Mouse (Mus musculus): ENCODE results near the gene Tnni1.

The Tnni1 gene

DNA sequence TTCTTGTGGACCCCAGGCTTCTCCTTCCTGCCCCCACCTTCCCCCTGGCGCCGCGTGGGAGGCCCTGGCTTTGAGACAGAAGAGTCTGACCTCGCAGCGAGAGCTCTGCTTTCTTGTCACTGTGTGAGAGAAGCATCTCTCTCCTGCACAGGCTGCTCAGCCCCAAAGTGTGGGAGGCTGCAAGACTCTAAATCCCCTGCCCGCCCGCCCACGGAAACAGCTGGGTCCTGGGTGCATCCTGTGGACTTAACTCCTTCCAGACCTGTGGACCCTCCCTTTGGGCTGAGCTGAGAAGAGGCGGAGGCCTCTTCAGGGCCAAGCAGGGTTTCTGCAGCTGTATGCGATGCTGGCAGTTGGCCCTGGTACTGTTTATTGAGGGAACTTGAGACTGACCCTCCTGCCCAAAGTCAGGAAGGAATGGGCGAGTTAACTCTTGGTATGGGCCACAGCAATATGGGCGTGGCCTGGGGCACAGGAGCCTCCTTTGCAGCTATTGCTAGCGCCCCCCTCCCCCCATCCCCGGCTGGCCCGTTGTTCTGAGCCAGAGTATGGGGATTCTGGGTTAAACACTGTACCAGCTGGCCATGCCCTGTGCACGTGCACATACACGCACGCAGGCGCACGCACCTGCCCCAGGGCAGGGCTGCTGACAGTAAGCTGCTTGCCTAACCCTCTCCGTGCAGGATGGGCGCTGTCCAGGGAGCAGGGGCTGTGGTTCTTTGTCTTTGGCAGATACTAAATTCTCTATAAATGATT is at the start of gene Tnni1:
Gene Tnni1, plus strand, starts transcription at position 655 of the 756 bp plus-strand sequence.
- no peak for DNase-seq

- DNase-seq: no peak
Measured at GRCm38 (mm10) chr1:135729821-135730220, 49.4 kb upstream of the Tnni1 start.

GRCm38 (mm10) chr1:135730296-135730695 is 48.9 kb upstream of the Tnni1 start:
- DNase-seq: no peak

DNA sequence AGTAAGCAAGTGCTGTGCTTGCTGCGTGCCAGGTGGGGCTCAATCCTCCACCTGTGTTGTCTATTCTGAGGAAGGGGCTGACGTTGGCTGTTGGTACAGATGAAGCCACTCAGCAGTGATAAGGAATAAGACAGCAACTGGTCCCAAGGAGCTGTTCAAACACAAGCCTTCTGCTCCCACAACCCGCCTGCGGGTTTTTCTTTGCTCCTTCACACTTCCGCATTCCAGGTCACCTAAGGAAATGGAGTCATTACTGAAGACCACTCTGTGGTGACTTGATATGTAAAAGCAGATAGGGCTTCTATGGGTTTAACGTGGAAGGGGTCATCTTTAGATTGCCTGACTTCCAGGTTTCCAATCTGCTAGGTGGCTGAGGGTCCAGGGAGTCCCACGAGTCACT is 47.8 kb upstream of the Tnni1 start:
- DNase-seq: no peak

- DNase-seq: no peak
Measured at GRCm38 (mm10) chr1:135731897-135732684, 47.1 kb upstream of the Tnni1 start.

DNA sequence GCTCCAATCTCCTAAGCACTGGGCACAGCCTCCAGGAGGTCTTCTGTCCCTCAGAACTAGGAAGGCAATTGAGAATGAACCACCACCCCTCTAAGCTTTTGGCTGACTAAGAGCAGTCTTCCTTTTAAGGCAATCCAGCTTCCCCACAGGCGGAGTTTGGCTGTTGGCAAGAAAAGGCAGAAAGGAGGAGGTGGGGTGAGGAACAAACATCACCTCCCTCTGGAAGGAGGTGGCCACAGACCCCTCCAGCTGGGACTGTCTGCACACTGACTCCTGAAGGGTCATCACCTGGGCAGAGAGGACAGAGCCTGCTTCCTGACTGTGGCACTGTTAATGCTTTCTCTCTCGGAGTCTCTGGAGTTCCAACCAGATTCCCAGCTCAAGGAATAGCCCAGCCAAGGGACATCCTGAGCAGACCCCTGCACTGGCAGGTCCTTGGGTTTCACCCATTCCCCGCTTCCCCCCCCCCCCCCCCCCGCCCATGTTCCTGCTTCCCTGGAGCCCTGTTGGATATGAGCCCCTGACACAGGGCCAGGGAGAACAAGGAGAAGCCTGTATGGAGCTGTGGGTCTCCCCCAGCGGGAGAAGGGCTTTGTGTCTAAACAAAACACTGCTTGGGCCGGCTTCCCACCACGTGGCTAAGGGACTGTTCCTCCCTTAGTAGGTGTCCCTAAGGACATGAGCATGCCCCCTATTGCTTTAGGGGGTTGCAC is 44.9 kb upstream of the Tnni1 start:
- no peak for DNase-seq

DNA sequence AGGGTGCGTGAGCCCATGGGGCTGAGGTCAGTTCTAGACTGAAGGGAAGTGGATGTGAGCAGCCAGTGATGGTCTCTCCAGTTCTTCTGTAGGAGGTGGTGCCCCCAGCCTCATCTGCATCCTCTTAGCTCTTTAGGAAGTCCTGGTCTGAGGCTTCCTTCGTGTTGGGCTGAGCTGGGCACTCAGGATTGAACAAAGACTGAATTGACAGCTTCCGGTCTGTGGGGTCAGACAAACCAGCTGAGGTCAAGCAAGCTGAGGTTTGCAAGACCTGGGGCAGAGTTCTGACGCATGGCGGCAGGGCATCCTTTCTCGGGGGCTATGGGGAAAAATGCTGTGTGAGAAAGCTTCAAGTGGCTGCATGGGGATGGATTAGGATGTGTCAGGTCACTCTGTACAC is 43.8 kb upstream of the Tnni1 start:
- DNase-seq: no peak

GRCm38 (mm10) chr1:135744987-135745386 is 34.2 kb upstream of the Tnni1 start:
- DNase-seq: no peak

GRCm38 (mm10) chr1:135746248-135746647 is 33.0 kb upstream of the Tnni1 start:
- DNase-seq: no peak

GRCm38 (mm10) chr1:135752737-135753348 is 26.4 kb upstream of the Tnni1 start:
- DNase-seq: peak; percentile 70

- DNase-seq: no peak
Measured at GRCm38 (mm10) chr1:135755287-135755686, 23.9 kb upstream of the Tnni1 start.

DNA sequence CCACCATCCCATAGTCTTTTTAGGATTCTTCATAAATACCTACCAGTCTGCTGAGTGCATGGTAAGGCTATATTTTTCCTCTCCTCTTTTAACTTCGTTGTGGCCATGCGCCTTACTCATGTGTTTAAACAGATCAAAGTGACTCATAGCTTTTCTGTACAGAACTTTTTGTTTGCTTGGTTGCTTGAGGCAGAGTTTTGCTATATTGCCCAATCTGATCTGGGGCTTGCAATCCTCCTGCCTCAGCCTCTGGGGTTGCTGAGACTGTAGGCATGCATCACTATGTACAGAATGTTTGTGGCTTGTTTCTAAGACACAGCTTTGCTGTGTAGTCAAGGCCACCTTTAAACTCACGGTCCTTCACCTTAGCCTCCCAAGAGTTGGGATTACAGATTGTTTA is 23.3 kb upstream of the Tnni1 start:
- DNase-seq: no peak

GRCm38 (mm10) chr1:135757287-135757686 is 21.9 kb upstream of the Tnni1 start:
- DNase-seq: no peak

DNA sequence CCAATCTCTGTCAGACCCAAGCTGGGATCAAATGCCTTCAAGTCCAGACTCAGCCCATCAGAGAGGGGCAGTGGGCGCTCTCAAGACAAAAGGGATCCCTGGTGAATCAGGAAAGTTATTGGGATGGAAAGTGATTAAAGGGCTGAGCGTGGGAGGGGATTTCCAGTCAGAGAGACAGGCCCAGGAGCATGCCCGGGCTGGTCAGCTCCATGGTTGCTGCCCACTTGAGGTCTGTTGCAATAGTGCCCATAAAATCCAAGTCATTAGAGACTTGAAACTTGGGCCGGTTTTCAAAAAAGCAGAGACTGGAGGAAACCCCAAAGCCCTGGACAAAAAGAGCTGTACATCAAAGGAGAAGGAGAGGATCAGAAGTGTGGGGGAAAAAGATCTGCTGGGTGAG is 19.5 kb upstream of the Tnni1 start:
- no peak for DNase-seq

DNA sequence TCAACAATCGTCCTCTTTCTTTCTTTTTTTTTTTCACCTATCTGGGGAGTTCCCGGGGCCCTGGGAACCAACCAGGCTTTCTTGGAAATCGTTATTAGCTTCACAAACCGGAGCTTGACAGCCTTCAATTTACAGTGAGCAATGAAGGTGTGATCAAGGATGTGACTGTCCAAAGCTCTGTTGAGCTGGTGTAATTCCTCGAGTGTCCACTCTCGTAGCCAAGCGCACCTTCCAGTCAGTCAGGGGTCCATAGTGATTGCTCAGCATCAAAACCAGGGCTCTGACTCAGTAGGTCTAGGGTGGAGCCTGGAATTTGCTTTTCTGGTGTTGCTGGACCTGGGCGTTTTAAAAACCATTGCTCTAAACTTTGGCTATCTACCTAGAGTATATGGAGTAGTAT is 19.0 kb upstream of the Tnni1 start:
- DNase-seq: no peak

DNA sequence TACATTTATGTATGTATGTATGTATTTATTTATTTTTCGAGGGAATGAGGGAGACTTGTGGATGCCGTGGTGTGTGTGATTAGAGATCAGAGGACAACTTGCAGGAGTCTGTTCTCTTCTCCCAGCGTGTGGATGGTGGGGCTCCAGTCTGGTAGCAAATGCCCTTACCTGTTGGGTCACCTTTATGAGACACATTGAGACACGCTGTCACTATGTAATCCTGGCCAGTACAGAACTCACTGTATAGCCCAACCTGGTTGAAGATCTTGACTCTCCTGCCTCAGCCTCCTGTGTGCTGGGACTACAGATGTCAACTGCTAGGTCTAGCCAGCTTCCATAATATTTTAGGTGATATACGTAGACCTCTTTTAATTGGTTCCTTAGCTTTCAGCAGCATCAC is 17.5 kb upstream of the Tnni1 start:
- no peak for DNase-seq

- DNase-seq: no peak
Measured at GRCm38 (mm10) chr1:135763503-135764205, 15.6 kb upstream of the Tnni1 start.

DNA sequence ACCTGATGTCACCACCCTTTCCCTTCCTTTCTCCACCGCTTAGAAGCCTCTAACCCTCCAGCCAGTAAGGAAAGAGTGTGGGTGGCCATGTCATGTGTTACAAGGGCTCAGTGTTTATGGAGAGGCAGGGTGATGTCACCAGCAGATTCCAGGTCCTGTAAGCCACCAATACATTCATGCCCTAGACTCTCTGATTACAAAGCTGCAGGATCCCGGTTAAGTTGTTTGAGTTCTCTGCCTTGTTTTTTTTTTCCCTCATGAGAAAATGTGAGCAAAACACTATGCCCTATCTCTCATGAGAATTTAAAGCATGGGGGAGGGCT is 15.1 kb upstream of the Tnni1 start:
- no peak for DNase-seq

DNA sequence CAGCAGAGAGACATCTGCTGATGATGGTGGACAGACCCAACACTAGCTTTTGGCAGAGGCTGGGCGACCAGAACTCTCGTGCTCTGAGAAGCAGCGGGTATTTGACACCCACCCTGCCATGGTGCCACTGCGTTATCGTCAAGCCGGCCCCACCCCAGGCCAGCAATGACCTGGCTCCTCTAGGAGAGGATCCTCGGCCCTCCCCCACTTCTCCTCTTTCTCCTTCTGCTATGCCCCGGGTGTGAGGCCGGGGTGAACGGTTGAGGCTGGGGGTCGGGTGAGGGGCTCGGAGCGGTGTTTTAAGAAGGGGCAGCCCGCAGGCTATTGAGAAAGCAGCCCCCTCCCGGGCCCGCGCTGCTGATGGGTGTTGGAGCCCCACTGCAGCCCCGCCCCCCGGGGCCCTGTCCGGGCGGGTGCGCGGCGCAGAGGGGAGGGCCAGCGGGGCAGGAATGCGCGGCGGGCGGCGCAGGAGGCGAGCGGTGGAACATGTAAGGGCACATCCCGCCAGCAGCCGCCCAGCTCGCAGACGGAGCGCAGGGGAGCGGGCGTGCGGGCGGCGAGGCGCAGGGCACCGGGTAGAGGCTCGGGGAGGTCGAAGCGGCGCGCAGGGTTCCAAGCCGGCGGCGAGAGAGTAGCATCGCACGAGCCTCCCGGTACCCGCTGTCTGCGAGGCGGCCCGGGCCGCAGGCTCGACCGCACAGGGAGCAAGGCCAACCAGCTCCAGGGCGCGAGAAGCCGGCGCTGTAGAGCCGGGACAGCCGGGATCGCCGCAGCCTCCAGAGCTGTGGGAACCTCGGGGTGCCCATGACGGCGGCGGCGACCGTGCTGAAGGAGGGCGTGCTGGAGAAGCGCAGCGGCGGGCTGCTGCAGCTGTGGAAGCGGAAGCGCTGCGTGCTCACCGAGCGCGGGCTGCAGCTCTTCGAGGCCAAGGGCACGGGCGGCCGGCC is 13.3 kb upstream of the Tnni1 start, which contains the start of gene Phlda3:
Gene Phlda3, plus strand, starts transcription at position 475 of the 947 bp plus-strand sequence.
- DNase-seq: no peak

DNA sequence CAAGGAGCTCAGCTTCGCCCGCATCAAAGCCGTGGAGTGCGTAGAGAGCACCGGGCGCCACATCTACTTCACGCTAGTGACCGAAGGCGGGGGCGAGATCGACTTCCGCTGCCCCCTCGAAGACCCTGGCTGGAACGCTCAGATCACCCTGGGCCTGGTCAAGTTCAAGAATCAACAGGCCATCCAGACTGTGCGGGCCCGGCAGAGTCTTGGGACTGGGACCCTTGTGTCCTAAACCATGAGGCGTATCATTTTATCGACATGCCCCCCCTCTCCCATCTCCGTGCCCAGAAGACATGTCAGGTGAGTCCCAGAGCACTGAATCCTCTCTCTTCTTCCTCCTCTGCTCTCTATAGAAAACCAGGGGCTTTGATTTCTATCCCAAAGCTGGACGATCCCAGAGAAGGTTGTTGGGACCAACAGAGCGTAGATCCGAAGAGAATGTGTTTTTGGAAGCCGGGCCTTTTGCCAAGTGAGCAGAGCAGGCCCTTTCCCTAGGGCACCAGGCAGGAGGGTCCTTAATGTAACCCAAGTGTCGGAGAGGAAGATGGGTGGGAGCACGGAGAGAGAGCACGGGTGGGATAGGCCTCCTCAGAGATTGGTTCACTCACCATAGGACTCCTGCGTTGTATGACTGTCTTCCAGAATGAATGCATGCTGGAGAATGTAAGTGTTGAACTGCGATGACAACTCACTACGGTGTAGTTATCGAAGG is 12.5 kb upstream of the Tnni1 start:
- no peak for DNase-seq
